Mouse (Mus musculus) gastrocnemius, postnatal 36 days (tissue): ENCODE data around the gene Ciz1. TPM values are rescaled to one million over a fixed set of nuclear protein-coding genes. Genes with fewer than 3 reads are reported as not detected.

Source experiments
- DNase-seq, 2 experiments: peaks; one replicate each; pipeline ENCODE4 v3.0.0; 2022
- intact Hi-C: fragments of 180-260 bp; cut with DNase I; formaldehyde crosslinking; loops from one replicate; pipeline ENCODE4 v1.15.1; 2025
- total RNA-seq, 2 experiments: library from RNA; stranded (reverse); gene quantifications; 2 replicates each; pipeline ENCODE4 v1.2.3; 2021

The Ciz1 gene
- total RNA-seq, 2 experiments from 2014 or later = 23.2 to 25.4 TPM

DNA sequence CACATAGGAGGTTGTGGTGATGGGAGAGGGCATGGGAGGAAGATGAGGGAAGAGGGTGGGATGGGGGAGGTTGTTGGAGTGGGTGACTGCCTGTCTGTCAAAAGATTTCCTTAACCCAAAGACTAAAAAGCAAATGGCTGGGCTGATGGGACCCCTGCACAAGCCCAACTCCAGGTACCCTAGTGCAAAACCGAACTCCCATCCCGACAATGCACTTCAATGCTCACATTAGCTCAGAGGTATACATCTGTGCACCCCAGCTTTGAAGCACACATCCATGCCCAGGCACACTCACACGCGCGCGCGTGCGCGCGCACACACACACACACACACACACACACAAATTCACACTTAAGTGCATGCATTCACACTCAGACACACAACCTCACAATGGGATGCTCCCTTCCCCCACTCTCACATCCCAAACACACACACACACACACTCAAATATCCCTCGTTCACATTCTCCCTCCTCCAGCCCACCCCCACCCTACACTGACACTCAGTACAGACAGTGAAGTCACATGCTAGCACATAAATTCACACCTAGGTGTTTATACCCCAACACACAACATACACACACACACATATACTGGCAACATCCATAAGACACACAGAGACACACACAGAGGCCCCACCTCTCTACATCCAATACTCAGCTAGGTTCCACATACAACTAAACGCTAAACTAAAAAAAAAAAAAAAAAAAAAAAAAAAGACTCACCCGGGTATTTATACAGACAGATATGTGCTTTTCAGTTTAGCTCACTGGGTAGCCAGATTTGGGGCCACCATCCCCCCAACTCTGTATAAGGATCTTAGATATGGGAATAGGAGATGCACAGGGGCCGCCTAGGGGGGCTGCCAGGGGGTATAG lies 33.2 kb upstream of the Ciz1 start:
- intact Hi-C loops = loop anchor here (5.0 kb wide), 1 partner anchor 33 kb away; the partner anchor contains the start of genes Ciz1 and Dnm1
- DNase-seq = no peak

DNA sequence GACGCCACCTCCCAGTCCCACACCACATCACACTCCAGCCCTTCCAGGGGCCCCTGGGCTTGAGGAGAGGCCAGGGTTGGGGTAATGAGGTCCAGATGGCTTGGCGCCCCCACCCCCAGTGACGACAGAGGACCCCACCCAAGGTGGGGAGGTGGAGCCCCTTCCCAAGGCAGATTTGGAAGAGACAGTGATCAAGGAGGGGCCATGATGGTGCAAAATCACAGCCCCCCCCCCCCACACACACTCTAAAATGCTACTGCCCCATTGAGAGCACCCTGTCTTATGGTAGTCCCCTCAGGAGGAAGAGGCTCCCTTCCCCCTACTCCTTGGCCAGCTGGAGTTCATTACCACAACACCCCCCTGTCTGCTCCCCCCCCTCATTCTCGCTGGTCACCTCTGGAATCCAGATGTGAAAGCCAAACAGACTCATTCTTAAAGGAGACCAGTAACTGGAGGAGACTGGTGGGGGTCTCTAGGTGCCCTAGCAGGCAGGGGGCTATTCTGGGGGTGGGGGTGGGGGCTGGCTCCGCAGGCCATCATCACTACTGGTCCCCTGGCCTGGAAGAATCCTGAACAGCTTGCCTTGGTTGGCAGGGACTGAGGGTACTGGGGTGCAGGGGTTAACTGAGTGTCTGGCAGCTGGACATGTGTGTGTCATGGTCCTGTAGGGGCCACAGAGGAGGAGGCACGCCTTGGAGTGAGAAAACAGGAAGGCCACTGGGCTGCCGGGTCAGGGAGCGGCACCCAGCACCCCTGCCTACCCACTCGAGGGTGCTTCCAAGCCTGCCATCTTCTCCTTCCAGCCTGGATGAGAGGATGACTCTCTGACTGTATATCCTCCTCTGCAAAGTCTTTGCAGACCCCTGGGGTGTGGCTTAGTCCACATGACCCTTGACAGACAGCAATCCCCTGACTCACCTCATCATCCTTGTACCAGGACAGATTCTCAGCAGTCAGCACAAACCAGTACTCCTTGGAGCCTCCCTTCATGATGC lies 32.2 kb upstream of the Ciz1 start:
- intact Hi-C loops = loop anchor here (5.0 kb wide), 1 partner anchor 32 kb away; the partner anchor contains the start of genes Ciz1 and Dnm1
- peak; percentile 67 to 74 for DNase-seq

DNA sequence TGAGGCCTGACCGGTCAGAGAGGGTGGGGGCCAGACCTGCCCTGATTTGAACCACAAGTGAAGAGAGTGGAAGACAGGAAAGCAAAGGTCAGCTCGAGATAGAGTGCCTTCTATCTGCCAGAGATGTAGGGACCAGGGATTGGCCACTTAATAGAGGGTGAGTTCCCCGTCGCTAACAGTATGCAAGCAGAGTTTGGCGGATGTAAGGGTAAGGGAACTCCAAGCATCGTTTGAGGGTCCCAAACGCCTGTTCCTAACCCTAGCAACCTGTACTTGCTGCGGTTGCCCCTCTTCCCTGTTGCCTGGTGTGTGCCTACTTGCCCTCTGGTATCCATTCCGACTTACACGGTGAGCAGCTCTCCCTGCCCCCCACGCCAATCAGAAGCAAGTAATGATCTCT lies 31.4 kb upstream of the Ciz1 start:
- intact Hi-C loops = no loop called here
- DNase-seq = no peak

DNA sequence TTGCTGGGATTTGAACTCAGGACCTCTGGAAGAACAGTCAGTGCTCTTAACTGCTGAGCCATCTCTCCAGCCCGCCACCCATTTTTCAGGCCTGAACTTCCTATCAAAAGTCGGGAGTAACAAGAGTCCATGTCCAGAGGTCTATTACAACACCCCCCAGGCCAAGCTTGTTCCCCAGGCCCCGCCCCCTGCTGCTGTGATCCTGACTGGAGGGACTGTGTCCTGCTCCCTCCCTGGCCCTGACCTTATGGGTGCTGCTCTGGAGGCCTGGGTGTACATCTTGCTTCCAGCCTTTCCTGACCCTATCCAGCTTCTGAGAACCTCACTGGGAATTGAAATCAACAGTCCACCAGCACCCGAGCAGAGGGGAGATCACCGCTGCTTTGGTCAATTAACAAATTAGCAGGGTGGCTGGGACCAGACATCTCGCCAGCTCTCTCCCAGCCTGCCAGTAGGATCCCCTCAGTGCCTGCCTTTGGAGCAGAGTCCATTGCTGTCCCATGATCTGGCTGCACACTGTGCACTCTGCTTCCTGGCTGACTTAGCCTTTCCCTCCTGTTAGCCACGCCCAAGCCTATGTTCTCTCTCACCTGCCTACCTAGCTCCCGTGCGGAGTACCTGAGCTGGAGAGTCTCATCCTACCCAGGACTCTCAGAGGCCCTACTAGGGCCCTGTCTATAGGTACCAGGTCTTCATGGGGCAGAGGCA lies 30.4 kb upstream of the Ciz1 start:
- no peak for DNase-seq
- intact Hi-C loops = no loop called here

DNA sequence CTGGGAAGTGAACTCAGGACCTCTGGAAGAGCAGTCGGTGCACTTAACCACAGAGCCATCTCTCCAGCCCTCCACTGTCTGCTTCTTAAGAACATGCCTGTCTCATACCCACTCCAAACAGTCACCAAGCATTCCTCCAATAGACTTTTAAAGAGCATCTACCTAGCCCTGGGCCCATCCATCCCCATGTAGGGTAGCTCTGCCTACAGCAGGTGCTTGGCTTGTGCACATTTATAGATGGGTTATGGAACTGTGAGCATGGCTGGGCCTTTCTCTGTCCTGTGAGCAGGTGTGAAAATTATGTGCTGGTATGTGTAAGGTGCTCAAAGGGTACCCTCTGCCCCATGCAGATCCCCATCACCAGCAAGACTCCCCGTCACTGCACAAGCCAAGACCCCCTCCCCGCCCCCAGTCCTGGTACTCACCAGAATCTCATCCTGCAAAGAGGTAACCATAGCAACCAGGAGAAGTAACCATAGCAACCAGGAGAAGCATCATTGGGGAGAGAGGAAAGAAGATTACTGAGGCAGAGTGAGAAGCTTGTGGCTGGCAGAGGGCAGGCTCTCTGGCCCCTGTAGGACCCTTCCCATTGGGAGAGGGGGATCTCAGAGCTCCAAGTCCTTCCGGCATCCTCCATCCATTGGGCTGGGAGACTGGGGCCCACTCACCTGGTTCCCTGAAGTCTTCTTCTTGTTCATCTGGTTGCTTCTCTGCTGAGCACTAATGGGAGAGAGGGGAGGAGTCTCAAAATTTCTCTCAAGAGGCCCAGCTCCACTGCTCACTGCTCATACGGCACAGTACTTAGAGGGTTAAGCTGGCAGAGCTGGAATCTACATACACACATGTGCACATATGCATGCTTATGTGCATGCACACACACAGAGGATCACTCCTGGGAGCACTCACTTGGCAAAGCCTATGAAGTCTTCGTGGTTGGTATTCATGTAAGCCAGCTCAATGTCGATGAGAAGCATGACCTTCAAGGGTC lies 29.1 kb upstream of the Ciz1 start:
- intact Hi-C loops = no loop called here
- DNase-seq = no peak

DNA sequence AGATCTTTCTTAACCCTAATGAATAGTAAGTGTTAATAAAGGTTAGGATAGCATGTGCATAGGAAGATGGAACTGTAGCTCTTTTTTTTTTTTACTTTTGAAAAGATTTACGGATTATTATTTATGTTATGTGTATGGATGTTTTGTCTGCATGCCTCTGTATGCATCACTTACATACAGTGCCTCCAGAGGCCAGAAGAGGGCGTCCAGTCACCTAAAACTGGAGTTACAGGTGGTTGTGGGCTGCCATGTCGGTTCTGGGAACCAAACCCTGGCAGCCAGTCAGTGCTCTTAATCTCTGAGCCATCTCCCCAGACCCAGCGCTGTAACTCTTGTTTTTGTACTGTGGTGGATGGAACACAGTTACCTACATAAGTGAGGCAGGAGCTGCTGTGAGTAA lies 27.8 kb upstream of the Ciz1 start:
- intact Hi-C loops = no loop called here
- no peak for DNase-seq

DNA sequence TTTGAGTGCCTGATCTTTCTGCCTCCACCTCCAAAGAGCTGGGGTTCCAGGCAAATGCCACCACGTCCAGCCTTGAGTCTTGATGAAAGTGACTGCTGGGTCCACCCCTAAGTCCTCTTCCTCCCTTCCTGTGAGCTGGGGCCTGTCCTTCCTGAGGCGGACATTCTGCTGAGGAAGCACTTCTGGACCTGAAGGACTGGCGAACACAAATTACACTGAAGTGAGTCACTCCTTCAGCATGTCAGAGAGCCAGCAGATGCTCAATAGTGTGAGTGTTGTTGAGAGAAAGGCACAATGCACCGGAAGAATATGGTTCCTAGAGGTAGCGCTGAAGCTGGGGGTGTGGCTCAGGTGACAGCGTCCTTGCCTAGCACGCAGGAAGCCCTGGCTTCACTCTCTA lies 26.8 kb upstream of the Ciz1 start:
- intact Hi-C loops = no loop called here
- DNase-seq = no peak

DNA sequence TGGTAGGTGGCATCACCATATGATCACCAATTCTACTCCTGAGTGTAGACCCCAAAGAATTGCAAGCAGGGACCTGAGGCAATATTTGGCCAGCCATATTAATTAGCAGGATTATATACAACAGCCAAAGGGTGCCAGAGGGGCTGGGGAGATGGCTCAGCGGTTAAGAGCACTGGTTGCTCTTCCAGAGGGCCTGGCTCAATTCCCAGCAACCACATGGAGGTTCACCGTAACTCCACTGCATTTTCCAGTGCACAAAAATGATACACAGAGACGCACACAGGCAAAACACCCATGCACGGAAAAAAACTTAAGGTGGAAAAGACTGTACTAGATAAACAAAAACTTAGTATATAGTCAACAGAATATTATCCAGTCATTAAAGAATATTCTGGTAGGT lies 24.9 kb upstream of the Ciz1 start:
- no peak for DNase-seq
- intact Hi-C loops = no loop called here

DNA sequence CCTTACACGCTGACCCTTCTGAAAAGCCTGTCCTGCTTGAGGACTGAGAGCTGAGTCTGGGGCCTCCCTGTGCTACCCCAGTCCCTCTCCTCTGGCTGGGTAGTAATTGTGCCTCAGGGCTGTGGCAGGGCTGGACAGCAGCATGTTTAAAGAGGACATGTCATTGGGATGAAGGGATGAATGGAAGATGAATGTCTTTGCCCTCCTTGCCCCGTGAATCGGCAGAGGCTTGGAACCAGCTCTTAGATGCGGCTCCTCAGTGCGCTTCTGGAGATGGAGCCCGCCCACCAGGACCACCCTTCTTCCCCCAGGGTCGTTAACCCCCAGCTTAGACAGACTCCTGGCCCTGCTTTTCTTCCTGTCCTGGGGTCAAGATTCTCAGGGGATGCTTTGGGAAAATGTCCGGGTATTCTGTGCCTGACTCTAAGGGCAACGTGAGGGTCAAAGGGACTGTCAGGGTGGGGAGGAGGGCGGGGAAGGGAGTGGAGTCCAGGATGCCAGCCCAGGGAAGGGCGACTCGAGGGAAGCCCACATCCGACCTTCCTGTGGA lies 23.1 kb upstream of the Ciz1 start:
- no peak for DNase-seq
- intact Hi-C loops = no loop called here

DNA sequence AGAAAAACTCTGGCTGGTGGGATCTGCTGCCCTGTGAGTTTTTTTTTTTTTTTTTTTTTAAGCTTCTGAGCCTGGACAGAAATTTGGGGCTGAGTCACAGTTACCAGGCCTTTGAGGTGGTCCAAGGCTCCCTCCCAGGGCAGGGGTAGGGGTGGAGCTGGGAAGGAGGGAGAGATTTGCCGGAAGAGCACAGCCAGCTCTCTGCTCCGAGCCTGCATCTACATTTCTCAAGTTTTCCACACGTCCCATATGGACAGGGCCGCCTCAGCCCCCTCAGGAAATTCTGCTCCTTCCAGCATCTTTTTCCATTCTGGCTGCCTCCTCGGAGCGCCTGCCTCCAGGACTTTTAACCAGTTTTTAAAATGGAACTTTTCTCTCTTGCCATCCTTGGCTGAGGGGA lies 22.6 kb upstream of the Ciz1 start:
- intact Hi-C loops = no loop called here
- DNase-seq = no peak

DNA sequence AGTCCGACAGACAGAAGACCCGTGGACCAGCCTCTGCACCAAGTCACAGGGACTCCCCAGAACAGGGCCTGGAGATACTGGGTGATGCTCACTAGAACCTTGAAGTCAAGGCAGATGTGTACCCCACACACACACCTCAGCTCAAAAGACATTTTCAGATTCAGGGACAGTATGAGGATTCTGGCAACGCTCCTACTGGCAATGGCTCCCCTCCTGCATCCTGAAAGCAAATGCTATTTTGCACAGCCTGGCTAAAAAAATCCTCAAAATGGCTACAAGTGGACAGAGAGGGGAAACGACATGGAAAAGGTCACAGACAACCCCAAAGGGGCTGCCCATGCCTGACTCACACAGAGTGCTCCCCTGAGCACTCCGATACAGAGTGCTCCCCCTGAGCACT lies 20.0 kb upstream of the Ciz1 start:
- DNase-seq = no peak
- intact Hi-C loops = no loop called here

DNA sequence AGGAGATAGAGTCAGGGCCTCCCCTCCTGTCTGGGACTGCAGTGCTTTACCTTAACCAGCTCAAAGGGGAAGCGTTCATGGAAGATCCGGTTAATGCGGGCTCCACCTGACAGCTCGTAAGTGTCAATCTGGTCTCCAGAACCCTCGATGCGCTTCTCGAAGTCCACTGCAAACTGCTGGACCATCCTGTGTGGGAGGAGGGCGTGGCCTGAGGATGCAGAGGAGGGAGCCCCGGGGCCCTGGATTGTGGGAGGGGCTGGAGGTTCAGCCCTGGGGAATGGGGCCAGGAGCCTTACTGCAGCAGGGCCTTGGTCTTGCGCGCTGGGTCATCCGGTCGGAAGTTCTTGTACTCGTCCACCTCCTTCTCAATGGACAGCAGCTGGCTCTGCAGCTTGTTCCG lies 16.2 kb upstream of the Ciz1 start:
- intact Hi-C loops = no loop called here
- no peak for DNase-seq

DNA sequence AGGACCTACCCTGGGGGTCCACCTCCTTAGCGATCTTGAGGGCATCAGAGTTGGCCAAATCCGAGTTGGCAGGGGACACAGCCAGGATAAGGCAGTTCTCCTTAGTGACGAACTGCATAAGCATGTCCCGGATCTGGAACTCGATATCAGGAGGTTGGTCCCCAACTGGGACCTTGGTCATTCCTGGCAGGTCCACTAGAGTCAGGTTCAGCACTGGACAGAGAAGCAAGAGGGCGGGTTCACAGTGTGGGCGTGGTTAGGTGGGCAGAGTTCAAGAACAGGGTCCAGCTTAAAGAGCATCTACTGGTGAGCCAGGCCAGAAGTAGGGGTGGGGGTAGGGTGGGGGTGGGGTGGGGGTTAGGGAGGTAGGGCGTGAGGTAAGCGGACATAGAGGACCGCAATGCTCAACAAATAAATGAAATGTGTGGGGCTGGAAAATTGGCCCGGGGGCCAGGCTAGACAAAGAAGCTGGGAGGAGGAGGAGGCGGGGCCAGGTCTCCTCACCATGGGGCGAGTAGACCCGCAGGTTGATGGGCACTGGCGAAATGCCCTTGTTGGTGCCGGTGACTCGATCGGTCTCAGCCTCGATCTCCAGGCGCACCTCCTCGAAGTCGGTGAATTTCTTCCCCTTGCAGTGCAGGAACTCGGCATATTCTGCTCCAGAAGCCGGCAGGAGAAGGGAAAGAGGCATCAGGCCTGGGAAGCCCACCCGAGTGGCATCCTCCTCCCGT lies 12.1 kb upstream of the Ciz1 start:
- intact Hi-C loops = no loop called here
- DNase-seq = no peak

DNA sequence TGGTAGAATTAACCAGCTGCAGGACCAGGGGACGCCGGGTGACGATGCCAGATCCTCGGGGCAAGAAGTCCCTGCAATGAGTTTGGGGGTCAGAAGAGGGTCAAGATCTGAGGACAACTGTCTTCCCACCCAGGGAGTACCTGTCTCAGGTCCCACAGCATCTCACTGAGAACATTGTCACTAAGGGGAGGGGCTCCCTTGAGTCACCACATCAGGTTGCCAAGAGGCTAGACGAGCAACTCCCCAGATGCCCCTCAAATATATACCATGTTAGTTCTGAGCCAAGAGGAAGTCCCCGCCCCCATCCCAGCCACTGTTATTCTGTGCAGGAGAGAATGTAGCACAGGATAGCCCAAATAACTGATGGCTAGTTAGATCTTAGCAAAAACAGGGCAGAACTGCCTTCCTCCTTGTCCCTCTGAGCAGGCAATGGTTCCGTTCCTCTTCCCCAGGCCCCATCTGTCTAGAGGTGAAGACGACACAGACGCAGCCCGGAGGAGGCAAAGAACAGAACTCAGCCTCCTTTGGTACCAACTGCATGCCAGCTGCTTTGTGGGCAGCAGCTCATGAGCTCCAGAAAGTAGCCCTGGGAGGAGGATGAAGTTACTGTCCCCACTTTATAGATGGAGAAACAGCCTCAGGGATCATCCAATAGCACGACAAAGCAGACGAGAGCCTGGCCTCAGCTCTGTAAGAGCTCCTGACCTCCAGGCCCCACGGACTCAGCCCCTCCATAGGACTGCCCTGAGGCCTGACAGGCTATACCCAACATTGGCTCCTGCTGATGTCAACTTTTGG lies 11.1 kb upstream of the Ciz1 start:
- no peak for DNase-seq
- intact Hi-C loops = no loop called here

DNA sequence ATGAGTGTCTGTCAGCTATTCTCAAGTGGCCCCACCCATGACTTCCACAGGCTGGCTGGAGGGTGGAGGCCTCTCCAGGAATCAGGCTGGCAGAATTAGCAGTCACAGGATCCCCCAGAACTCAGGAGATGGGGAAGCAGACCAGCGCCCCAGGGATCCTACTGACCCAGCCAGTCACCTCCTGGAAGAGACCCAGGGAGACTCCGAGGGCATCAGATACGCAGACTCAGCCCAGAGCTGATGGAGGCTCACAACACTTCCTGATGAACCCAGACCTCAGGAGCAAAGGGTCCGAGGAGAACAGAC lies 10.5 kb upstream of the Ciz1 start:
- no peak for DNase-seq
- intact Hi-C loops = no loop called here

DNA sequence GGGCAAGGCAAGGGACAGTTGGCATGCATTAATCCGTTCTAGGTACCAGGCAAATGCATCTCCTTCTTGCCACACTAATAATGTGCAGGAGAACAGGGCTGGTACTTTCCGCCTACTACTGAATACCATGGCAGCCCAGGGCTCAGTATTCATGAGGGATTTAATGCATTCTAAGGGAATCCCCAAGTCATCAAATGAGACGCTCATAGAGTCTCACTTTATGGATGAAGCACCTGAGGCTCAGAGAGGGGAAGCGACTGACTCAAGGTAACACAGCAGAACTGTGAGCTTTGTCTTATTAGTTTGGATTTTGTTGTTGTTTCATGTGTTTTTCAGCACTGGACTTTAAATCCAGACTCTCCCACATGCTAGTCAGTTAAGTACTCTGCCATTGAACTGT lies 10.1 kb upstream of the Ciz1 start:
- no peak for DNase-seq

DNA sequence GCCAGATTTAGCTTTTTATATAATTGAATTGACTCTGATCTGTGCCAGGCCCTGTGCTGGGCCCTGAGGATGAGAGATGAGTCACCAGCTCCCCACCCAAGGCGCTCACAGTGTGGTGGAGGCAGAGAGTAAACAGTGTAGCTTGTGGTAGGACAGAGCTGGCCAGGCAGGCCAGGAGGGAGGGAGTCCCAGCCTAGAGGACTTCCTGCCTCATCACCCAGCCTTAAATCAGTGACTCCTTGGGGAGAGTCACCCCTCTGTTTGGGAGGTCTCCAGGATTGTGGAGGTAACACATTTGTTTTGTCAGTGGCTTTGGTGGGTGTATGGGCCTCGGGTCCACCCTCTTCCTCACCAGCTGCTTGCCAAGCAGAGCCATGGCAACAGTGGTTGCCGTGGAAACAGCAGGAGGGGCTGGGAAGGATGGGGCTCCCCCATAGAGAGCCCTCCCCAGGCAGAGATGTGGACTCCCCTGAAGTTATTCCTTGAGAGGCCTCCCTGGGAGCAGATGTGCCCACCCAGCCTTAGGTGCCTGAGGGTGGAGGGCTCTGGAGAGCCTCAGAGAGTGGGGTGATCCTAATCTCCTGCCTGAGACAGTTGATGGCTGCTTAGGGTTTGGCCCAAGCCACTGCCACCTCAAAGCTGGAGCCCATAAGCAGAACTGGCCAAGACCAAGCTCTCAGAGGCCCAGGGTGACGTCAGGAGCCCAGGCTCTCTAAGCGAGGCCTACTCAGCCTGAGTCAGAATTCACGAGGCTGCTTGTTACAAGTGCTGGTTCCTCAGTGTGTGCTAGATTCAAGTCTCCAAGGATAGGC lies 9.4 kb upstream of the Ciz1 start:
- DNase-seq = peak; percentile 67 to 68
- intact Hi-C loops = no loop called here

More for the DNA sequence above, 10.1 kb upstream of the Ciz1 start:
- intact Hi-C loops = no loop called here
